Mouse (Mus musculus) layer of hippocampus, postnatal 14 days (tissue): Measurements from ENCODE around the gene Krcc1. TPM values are rescaled to one million over a fixed set of nuclear protein-coding genes. Genes with fewer than 3 reads are reported as not detected.
"Not testable (repeated sequence)": the region's sequence is repeated elsewhere in the genome, so short reads cannot be mapped to it uniquely, and the experiment has no call there.

Source experiments
- DNase-seq, 2 experiments: peaks; one replicate each; pipeline ENCODE4 v3.0.0; 2021 to 2022; ENCODE audit warnings: low spot score in 2 of 2, mixed read lengths in 1 of 2
- total RNA-seq, 2 experiments: library from RNA; stranded (reverse); gene quantifications; 2 replicates each; pipeline ENCODE4 v1.2.3; 2021

Gene Krcc1
- total RNA-seq, 2 experiments from 2014 or later = 14.8 to 16.6 TPM

DNA sequence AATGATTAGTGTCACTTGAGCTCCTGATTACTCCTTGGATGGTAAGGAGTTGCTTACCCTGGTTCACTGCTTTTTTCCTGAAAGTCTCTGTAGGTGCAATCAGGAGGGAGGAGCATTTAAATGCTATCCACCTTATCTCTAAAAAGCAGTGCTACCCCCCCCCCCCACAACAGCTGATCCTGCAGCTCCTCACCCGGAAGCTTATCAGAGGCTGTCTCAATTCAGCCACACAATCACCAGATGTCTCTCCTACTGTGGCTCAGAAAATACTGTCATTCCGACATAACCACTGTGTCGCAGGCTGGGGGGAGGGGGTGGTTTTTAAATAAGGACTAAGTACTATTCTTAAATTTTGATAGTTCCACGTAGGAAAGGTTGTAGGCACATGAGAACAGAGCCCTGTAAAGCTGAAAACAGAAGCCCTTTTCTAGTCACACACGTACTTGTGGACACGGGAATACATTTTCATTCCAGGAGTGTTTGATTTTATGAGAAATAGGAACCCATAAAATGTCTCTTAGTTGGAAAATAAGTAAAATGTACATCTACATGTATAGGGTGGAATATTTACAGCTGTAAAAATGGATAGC is 11.3 kb upstream of the Krcc1 start:
- DNase-seq = no peak

GRCm38 (mm10) chr6:71261060-71261459 is 10.4 kb upstream of the Krcc1 start:
- DNase-seq = no peak

DNA sequence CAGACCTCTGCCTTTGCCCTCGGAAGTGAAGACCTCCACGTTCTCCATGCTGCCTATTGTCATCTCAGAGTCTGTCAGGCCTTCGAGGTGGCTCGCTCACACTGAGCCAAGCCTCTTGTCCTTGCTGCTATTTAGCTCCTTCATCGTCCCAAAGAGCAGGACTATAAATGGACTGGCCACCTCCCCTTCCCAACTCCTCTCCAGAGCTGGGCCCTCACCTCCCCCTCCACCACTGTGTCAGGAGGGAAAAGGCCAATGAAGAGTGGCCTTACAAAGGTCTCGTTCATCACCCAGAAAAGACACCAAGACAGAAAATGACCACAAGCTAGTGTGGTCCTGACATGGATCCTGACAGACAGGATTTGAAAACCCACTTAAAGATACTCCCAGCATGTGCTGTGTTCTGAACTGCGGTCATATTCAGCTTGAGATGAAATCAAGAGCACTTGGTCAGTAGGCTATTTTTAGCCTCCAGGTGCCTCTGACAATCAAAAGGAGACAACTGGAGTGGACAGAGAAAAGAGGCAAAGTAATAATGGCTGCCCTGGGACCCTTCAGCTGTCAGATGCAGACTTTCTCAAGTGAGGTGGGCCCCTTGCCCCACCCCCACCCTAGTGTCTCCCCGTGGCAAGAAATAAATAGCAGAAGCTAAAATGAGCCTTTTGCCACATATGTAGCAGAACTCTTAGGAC is 9.2 kb upstream of the Krcc1 start:
- no peak for DNase-seq

DNA sequence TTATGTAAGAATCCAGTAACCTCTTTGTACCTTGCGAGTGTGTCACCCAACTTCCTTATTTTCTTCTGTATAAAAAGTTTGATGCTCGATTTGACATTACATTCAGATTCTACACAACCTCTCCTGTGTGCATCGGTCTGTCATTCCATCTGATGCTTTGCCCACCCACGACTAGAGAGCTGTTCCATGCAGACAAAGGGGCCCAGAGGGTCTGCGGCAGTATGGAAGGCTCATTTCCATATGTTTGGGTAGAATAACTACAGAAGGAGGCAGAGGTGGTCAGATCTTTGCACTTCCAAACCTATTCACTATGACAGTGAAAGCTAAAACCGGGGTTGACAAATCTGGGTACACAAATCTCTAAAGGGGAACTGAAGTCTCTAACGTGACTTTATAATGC is 3.9 kb upstream of the Krcc1 start:
- DNase-seq = not testable (repeated sequence)

GRCm38 (mm10) chr6:71268929-71269685 is 2.4 kb upstream of the Krcc1 start:
- peak in 1 of 2 experiments; percentile 10 for DNase-seq

- DNase-seq = not testable (repeated sequence)
Observed at GRCm38 (mm10) chr6:71269686-71270050, 1.8 kb upstream of the Krcc1 start.

- DNase-seq = peak; percentile 6 to 24
Observed at GRCm38 (mm10) chr6:71270301-71271056, 998 bp upstream of the Krcc1 start.

DNA sequence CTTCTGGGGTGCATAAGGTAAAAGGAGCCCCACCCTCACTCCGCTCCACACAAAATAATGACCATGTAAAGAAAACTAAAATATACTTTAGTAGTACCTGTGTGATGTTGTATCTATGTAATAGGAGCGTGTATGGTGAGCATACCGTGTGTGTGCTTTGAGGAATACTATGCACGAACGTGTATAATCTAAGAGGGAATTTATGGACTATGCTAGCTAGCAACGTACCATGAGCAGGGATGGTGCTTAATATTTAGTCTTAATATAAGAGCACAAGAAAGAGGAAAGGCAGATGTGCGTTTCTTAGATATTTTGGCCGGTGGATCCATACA is 454 bp upstream of the Krcc1 start:
- no peak for DNase-seq

DNA sequence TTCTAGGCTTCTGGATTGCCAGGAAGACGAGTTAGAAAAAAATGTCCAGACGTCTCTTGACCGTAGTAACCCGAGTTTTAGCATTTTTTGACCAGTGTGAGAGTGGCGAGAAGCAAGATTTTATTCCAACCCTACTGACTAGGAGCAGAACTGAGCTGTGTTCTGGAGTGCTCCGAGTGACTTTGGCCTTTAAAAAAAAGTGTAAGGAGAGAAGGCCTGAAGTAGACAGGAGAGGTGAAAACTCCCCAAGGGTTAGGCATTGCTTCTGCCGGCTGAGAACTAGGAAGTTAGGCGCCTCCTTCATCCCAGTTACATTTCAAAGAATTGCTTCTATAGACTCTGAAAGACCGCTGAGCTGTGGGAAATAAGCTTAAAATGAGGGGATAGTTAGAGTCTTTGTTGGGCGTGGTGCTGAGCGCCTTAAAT is 852 bp downstream of the Krcc1 start:
- DNase-seq = peak; percentile 5 to 22

GRCm38 (mm10) chr6:71273715-71274114 is 2.2 kb downstream of the Krcc1 start:
- DNase-seq = no peak

GRCm38 (mm10) chr6:71274621-71275020 is 3.1 kb downstream of the Krcc1 start:
- no peak for DNase-seq

DNA sequence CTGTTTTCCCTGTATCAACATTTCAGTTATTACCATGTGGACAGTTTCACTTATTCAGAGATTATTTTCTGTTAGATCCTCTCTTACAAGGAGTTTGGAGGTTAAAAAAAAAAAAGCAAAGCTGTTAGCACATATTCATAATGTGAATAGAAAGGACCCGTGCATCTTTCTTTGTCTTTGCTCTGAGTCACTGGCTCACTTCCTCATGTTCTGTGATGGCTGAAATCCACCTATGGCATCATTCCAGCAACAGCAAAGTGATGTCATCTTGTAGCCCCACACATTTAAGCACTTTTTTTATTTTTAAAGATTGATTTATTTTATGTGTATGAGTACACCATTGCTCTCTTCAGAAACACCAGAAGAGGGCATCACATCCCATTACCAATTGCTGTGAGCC is 7.9 kb downstream of the Krcc1 start:
- no peak for DNase-seq

DNA sequence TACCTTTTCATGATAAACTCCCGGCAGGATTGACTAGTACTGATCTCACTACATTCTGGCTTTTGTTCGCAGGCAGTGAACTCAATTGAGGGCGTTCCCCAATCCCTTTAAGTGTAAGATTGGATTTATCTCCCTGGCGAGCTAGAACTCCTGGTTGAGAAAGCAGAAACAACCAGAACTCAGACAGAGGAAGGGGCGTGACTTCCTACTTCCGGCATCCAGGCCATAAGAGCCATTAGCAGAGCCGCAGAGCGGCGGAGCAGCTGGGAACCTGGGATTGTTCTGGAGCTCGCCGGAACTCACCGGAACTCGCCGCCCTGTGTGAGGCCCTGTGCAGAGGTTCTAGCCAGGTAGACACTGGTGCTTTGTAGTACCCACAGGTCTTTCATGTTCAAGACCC is 22.0 kb downstream of the Krcc1 start:
- no peak for DNase-seq

DNA sequence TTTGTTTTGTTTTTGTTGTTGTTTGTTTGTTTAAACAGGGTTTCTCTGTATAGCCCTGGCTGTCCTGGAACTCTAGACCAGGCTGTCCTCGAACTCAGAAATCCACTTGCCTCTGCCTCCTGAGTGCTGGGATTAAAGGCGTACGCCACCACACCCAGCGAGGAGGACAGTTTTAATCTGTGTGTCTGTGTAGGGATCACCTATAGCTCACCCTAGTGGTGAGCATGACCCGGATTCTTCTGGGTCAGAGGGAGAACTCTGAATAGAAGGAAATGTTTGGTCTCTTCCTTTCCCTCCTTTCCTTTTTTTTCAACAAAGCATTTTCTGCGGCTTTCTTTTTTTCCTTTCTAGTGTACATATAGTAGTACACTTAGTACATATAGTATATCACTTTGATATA is 23.8 kb downstream of the Krcc1 start:
- no peak for DNase-seq

- DNase-seq = no peak
Observed at GRCm38 (mm10) chr6:71298051-71298450, 26.6 kb downstream of the Krcc1 start.

GRCm38 (mm10) chr6:71298751-71299150 is 27.3 kb downstream of the Krcc1 start:
- DNase-seq = no peak

DNA sequence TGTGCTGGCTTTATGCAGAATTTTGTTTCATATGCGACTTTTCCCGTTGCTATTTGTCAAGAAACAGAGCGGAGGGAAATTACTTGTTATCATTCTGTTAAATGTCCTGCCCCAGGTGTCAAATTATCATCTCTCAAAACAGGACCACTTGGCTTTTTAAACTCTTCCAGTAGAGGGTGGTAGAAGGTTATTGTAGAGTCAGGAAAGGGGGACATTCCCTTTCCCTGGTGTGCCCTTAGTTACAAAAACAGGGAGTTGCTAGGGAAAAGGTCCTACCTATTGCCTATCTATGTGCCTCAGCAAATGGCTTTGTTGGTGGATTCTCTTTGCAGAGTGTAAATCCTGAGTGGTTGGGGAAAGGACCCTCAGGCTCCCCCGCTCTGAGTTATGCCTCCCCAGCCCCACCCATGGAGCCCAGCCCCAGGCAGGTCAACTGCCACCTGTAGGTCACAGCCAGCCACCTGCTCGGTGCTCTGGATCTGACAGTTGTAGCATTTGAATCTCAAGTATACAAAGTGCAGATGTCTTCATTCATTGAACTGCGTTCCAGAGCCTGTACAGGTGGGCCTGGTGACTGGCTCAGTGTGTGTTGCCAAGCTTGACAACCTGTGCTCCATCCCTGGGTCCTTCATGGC is 30.7 kb downstream of the Krcc1 start:
- DNase-seq = peak in 1 of 2 experiments; percentile 15

GRCm38 (mm10) chr6:71307486-71307885 is 36.0 kb downstream of the Krcc1 start:
- no peak for DNase-seq

DNA sequence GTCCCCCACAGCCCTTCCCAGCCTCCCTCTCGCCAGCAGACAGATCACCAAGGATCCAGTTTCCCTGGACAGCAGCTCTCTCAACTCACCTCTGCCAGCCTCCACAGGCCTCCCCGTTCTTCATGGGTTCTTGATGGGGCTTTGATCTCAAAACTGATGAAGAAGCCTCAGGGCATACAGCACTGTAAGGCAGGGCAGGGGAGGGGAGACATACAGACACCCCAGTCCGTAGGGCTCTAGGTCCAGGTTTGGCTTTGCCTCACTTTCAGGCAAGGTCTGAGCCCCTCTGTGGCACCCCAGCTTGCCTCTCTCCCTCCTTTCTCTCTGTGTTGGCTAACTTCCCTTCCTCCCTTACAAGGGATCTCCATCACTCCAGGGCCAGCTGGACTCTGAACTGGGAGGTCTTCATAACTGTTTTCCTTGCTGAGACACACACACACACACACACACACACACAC is 50.4 kb downstream of the Krcc1 start, which contains the start of gene Smyd1:
Smyd1 (minus strand) TSS at position 408 of the 458 bp plus-strand sequence.
- DNase-seq = no peak

GRCm38 (mm10) chr6:71322491-71322921 is 51.0 kb downstream of the Krcc1 start, which contains the start of gene Cd8b1:
TSS of gene Cd8b1 (plus strand) at chr6:71322788.
- DNase-seq = no peak

DNA sequence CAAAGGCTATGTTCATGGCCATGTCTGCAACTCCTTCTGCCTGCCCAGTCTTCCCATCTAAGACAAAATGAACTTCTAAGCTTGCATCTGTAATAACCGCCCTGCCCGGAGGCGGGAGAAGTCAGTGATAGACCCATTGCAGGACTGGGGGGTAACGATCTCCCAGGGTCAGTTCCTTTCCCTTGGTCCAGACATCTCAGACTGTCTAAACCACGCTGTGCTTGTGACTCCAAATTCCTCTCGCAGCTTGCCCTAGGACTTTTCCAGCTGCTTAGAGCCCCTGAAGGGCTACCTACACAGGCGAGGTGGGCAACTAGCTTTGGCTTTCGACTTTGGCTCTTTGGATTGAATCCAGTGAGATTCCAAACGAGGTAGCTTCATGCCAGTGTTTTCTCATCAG is 53.3 kb downstream of the Krcc1 start:
- no peak for DNase-seq
